Mouse (Mus musculus): ENCODE measurements at regions not wholly inside any gene's neighbourhood (a gene's known extent, or its start where the extent isn't known, plus 50 kb on each side); places are given as distances from the start of the nearest gene placed in this dataset.

DNA sequence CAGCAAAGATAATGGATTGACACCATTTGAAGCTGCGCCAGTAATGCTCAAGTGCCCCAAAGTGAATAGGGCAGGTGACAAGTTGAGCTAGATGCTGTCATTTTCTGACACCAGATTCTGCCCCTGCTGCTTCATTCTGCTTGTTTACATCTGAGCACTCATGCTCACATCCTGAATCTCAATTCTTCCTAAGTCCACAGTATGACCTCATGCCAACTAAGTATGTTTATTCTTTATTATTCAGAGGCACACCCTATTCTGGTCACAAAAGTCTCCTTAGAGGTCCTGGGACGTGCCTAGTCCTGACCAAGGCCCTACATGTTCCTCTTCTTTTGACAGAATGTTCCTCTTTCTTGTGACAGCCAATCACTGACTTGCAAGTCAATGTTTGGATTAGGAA is 938.1 kb downstream of the Robo2 start:
- TF ChIP-seq POLR2A (IDR thresholded peaks at IDR 0.05; ENCODE audit: insufficient read depth, low read length) (no peak), CTCF (IDR thresholded peaks at IDR 0.05; ENCODE audit: low read depth, low read length) (no peak)

Measured in ES-Bruce4 (cell line).